Mouse (Mus musculus) CH12.LX (cell line): ENCODE data around the gene 1810049J17Rik. TPM values are rescaled to one million over a fixed set of nuclear protein-coding genes. Genes with fewer than 3 reads are reported as not detected.

ENCODE experiments used
- DNase-seq: peaks from one replicate; pipeline ENCODE4 v3.0.0-alpha.2; 2013; ENCODE audit errors: extremely low read depth
- H3K27ac ChIP-seq: 2 replicates; pipeline ENCODE4 v1.5.1; 2012; ENCODE audit warnings: low read depth, mild to moderate bottlenecking, control low read depth, moderate library complexity; ENCODE audit not compliant: insufficient read depth
- H3K27me3 ChIP-seq: replicated peaks from 2 replicates; pipeline ENCODE3; 2012; ENCODE audit warnings: inconsistent platforms
- H3K36me3 ChIP-seq, 2 experiments: replicated peaks in 1 of 2; 2 replicates each; pipeline versions ENCODE3 to v1.6.1; 2012; ENCODE audit warnings: inconsistent platforms in 1 of 2, low read length in 1 of 2, mild to moderate bottlenecking in 1 of 2, mixed read lengths in 1 of 2, moderate library complexity in 1 of 2; ENCODE audit not compliant: control insufficient read depth in 1 of 2, insufficient read depth in 1 of 2
- H3K4me1 ChIP-seq, 2 experiments: 2 replicates each; pipeline ENCODE4 v1.6.1; 2012; ENCODE audit warnings: inconsistent platforms in 1 of 2, moderate library complexity in 1 of 2; ENCODE audit not compliant: insufficient read depth in 2 of 2, control insufficient read depth in 1 of 2
- H3K4me2 ChIP-seq: 2 replicates; pipeline ENCODE4 v1.6.1; 2012; ENCODE audit warnings: low read depth, mild to moderate bottlenecking, control low read depth; ENCODE audit not compliant: poor library complexity, insufficient read depth, severe bottlenecking
- H3K4me3 ChIP-seq, 3 experiments: fragments of 150-350 bp in 1 of 3; sonication (generic) in 1 of 3; replicated peaks in 1 of 3; 2 replicates each; pipeline versions ENCODE3 to v1.5.1; 2011 to 2012; ENCODE audit warnings: low read depth in 2 of 3, low read length in 2 of 3, mild to moderate bottlenecking in 2 of 3, moderate library complexity in 2 of 3, control low read depth in 1 of 3, improper control_type of control experiment in 1 of 3, inconsistent platforms in 1 of 3, mixed read lengths in 1 of 3; ENCODE audit not compliant: poor library complexity in 1 of 3
- H3K79me2 ChIP-seq: replicated peaks from 2 replicates; pipeline ENCODE4 v1.6.1; 2012; ENCODE audit warnings: mild to moderate bottlenecking, moderate library complexity; ENCODE audit not compliant: control insufficient read depth, poor library complexity, insufficient read depth, severe bottlenecking; ENCODE audit errors: extremely low read depth
- H3K9ac ChIP-seq: 2 replicates; pipeline ENCODE4 v1.6.1; 2012; ENCODE audit warnings: low read depth, mild to moderate bottlenecking, control low read depth, moderate library complexity; ENCODE audit not compliant: insufficient read depth
- H3K9me3 ChIP-seq: replicated peaks from 2 replicates; pipeline ENCODE3; 2012; ENCODE audit warnings: low read length, inconsistent platforms, mixed read lengths
- BHLHE40 ChIP-seq: IDR thresholded peaks from 2 replicates; pipeline ENCODE4 v1.6.1; 2011; ENCODE audit warnings: mild to moderate bottlenecking, low read depth, low read length, improper control_type of control experiment
- CHD1 ChIP-seq: IDR thresholded peaks from 2 replicates; pipeline ENCODE4 v1.6.1; 2012; ENCODE audit warnings: low read depth, low read length, improper control_type of control experiment, inconsistent platforms
- CTCF ChIP-seq, 2 experiments: IDR thresholded peaks in 1 of 2; conservative IDR thresholded peaks in 1 of 2; 2 replicates each; pipeline ENCODE4 v1.5.1; 2011 to 2012; ENCODE audit warnings: low read depth in 2 of 2, low read length in 2 of 2, improper control_type of control experiment in 1 of 2, inconsistent platforms in 1 of 2, mild to moderate bottlenecking in 1 of 2, moderate library complexity in 1 of 2
- E2F4 ChIP-seq: IDR thresholded peaks from 2 replicates; pipeline ENCODE4 v1.6.1; 2011; ENCODE audit warnings: low read depth, low read length, improper control_type of control experiment; ENCODE audit not compliant: insufficient replicate concordance
- ELF1 ChIP-seq: IDR thresholded peaks from 2 replicates; pipeline ENCODE4 v1.6.1; 2014; ENCODE audit warnings: low read depth, mild to moderate bottlenecking, inconsistent platforms, low read length, improper control_type of control experiment
- EP300 ChIP-seq: IDR thresholded peaks from 2 replicates; pipeline ENCODE4 v1.6.1; 2011; ENCODE audit warnings: low read length, improper control_type of control experiment
- GABPA ChIP-seq: IDR thresholded peaks from 2 replicates; pipeline ENCODE4 v1.6.1; 2012; ENCODE audit warnings: low read depth, low read length, improper control_type of control experiment, inconsistent platforms; ENCODE audit not compliant: insufficient replicate concordance
- IRF4 ChIP-seq: IDR thresholded peaks from 2 replicates; pipeline ENCODE4 v1.6.1; 2014; ENCODE audit warnings: low read depth, mild to moderate bottlenecking, inconsistent platforms, low read length, improper control_type of control experiment
- JUN ChIP-seq: IDR thresholded peaks from 2 replicates; pipeline ENCODE4 v1.6.1; 2011; ENCODE audit warnings: low read depth, mild to moderate bottlenecking, low read length, improper control_type of control experiment, moderate library complexity; ENCODE audit not compliant: insufficient read depth
- KAT2A ChIP-seq: IDR thresholded peaks from 2 replicates; pipeline ENCODE4 v1.6.1; 2012; ENCODE audit warnings: low read length, improper control_type of control experiment, inconsistent platforms; ENCODE audit not compliant: insufficient replicate concordance
- MAFK ChIP-seq: IDR thresholded peaks from 2 replicates; pipeline ENCODE4 v1.6.1; 2011; ENCODE audit warnings: low read length, improper control_type of control experiment; ENCODE audit not compliant: insufficient replicate concordance
- MXI1 ChIP-seq: IDR thresholded peaks from 2 replicates; pipeline ENCODE4 v1.6.1; 2011; ENCODE audit warnings: mild to moderate bottlenecking, low read depth, low read length, improper control_type of control experiment
- MYC ChIP-seq: IDR thresholded peaks from 2 replicates; pipeline ENCODE4 v1.6.1; 2011; ENCODE audit warnings: low read depth, mild to moderate bottlenecking, improper control_type of control experiment, low read length
- PAX5 ChIP-seq: IDR thresholded peaks from 2 replicates; pipeline ENCODE4 v1.6.1; 2012; ENCODE audit warnings: low read length, inconsistent platforms, mixed read lengths
- POLR2A ChIP-seq: IDR thresholded peaks from 2 replicates; pipeline ENCODE4 v1.6.1; 2011; ENCODE audit warnings: low read depth, mild to moderate bottlenecking, improper control_type of control experiment, low read length
- RAD21 ChIP-seq: IDR thresholded peaks from 2 replicates; pipeline ENCODE4 v1.6.1; 2011; ENCODE audit warnings: low read depth, mild to moderate bottlenecking, low read length, improper control_type of control experiment, moderate library complexity
- SIN3A ChIP-seq: IDR thresholded peaks from 2 replicates; pipeline ENCODE4 v1.6.1; 2012; ENCODE audit warnings: low read length, improper control_type of control experiment, inconsistent platforms
- SMC3 ChIP-seq: IDR thresholded peaks from 2 replicates; pipeline ENCODE4 v1.6.1; 2011; ENCODE audit warnings: low read depth, low read length, improper control_type of control experiment
- TBP ChIP-seq: conservative IDR thresholded peaks from 2 replicates; pipeline ENCODE4 v1.6.1; 2011; ENCODE audit warnings: low read depth, low read length, improper control_type of control experiment
- USF1 ChIP-seq: IDR thresholded peaks from 2 replicates; pipeline ENCODE4 v1.6.1; 2014; ENCODE audit warnings: low read depth, mild to moderate bottlenecking, inconsistent platforms, low read length, improper control_type of control experiment
- USF2 ChIP-seq: conservative IDR thresholded peaks from 2 replicates; pipeline ENCODE4 v1.6.1; 2011; ENCODE audit warnings: low read depth, low read length, improper control_type of control experiment
- dilution Hi-C: fragments of 300-500 bp; cut with MboI; formaldehyde crosslinking; loops from 2 replicates; pipeline ENCODE4 v1.14.3; 2020; ENCODE audit warnings: low sequenced_read_pairs; ENCODE audit not compliant: extremely low pct_unique_long_range_greater_than_20kb, extremely low pct_ligation_motif_present
- in situ Hi-C: fragments of 300-500 bp; cut with MboI; formaldehyde crosslinking; loops from 3 replicates; pipeline ENCODE4 v1.14.3; 2019; ENCODE audit warnings: low sequenced_read_pairs, low pct_ligation_motif_present, low pct_unique_long_range_greater_than_20kb, mixed read lengths
- polyA plus RNA-seq: library from polyadenylated mRNA; unstranded; fragments of >175 nt; gene quantifications from 2 replicates; pipeline ENCODE4 v1.2.1, GENCODE M21; 2012; ENCODE audit warnings: low read depth; ENCODE audit not compliant: insufficient read length
- total RNA-seq, 2 experiments: library from RNA; depleted of rRNA; stranded (reverse); fragments of 300-350 nt in 1 of 2; fragments of >200 nt in 1 of 2; gene quantifications; 2 replicates each; pipeline ENCODE4 v1.2.3; 2012 to 2014

Gene 1810049J17Rik
- total and polyA plus RNA-seq, 3 experiments, result 17.6 TPM; not detected in 2

GRCm38 (mm10) chr15:12346916-12347315 is 25.2 kb upstream of the 1810049J17Rik start:
- TF ChIP-seq MAFK (no peak), IRF4 (no peak), POLR2A (no peak), SMC3 (no peak), JUN (no peak), MXI1 (no peak), TBP (no peak), USF1 (no peak), GABPA (no peak), KAT2A (no peak), BHLHE40 (no peak), CTCF (conservative IDR thresholded peaks at IDR 0.05 in 1 of 2, IDR thresholded peaks at IDR 0.05 in 1 of 2; ENCODE audit: low read depth in 2 of 2, low read length in 2 of 2) (no peak), MYC (no peak), CHD1 (no peak), SIN3A (no peak)
- H3K9me3 ChIP-seq, result no peaks in the 10 kb centered on the region
- H3K4me3 ChIP-seq, result no peak overlapping the region
- H3K27me3 ChIP-seq, result no peaks in the 10 kb centered on the region
- peaks cover 2% of the 10 kb centered on the region for H3K79me2 ChIP-seq
- dilution Hi-C loops (no loop called here), in situ Hi-C loops (no loop called here)
- no peak overlapping the region for H3K27ac ChIP-seq
- no peak overlapping the region for H3K4me2 ChIP-seq
- H3K9ac ChIP-seq, result no peak overlapping the region
- DNase-seq, result no peak
- peaks cover 0 to 27% of the 10 kb centered on the region in 2 experiments; a peak in 2 of 4 replicates for H3K4me1 ChIP-seq
- peaks cover 36 to 84% of the 10 kb centered on the region in 2 experiments for H3K36me3 ChIP-seq

- TF ChIP-seq POLR2A, result no peak
- TF ChIP-seq USF2, result no peak
- no peak for TF ChIP-seq RAD21
- no peak for TF ChIP-seq TBP
- no peak for TF ChIP-seq CHD1
- TF ChIP-seq EP300, result no peak
- TF ChIP-seq ELF1, result no peak
- no peak for TF ChIP-seq E2F4
- TF ChIP-seq PAX5, result no peak
- no peak for DNase-seq
- H3K27me3 ChIP-seq, result no peaks in the 10 kb centered on the region
- H3K9me3 ChIP-seq, result no peaks in the 10 kb centered on the region
- no peak overlapping the region for H3K4me3 ChIP-seq
- H3K9ac ChIP-seq, result no peak overlapping the region
- H3K36me3 ChIP-seq, result peaks cover 23 to 70% of the 10 kb centered on the region in 2 experiments
- H3K4me2 ChIP-seq, result no peak overlapping the region
- no peak overlapping the region; the same call in 1 of the 2 replicates for H3K27ac ChIP-seq
- dilution Hi-C loops (no loop called here), in situ Hi-C loops (no loop called here)
- no peaks in the 10 kb centered on the region for H3K4me1 ChIP-seq
- peaks cover 38% of the 10 kb centered on the region for H3K79me2 ChIP-seq
Measured at GRCm38 (mm10) chr15:12341401-12341758, 19.7 kb upstream of the 1810049J17Rik start.
